Comparison of ENCODE assay signal across 10 mouse cellular contexts in genomic region chr17:48299203-48299602, GRCm38 (mm10). TPM values are rescaled to one million over a fixed set of nuclear protein-coding genes. Genes with fewer than 3 reads are reported as not detected.
A peak's percentile ranks its signal among the peaks of the same experiment; 100 is the strongest.
DNase-seq lines count a peak whose midpoint lies in the region; ATAC-seq and TF ChIP-seq lines count a peak whose summit lies in the region.
"Had no signal": no experiment of that assay in that cellular context is flagged by ENCODE, and none has a peak within 500 bp of the region (broad histone marks: within the 10 kb centered on the region; RNA-seq: fewer than 3 reads in every experiment).

Treml2 (plus strand) TSS chr17:48299498.

- no peaks in the 10 kb centered on the region for H3K9me3 ChIP-seq in forebrain, embryonic 10.5 days
- H3K9me3 ChIP-seq in forebrain, postnatal 0 days (ENCODE audit: low read length) = no peaks in the 10 kb centered on the region
- no peaks in the 10 kb centered on the region for H3K9me3 ChIP-seq in liver, embryonic 16.5 days (replicated peaks; ENCODE audit: control insufficient read depth, low read length)
- H3K9me3 ChIP-seq: midbrain, embryonic 12.5 days had no signal

- peak within 1 kb of the TSS; percentile 70 for H3K27ac ChIP-seq in forebrain, embryonic 10.5 days
- no peak within 1 kb of the TSS for H3K27ac ChIP-seq in forebrain, postnatal 0 days (ENCODE audit: low read depth, low read length)
- peak within 1 kb of the TSS; percentile 90 for H3K27ac ChIP-seq in liver, embryonic 16.5 days (ENCODE audit: low read length)
- H3K27ac ChIP-seq: midbrain, embryonic 12.5 days had no signal

- H3K4me2 ChIP-seq in forebrain, postnatal 0 days (ENCODE audit: low read depth) = no peak within 1 kb of the TSS
- H3K4me2 ChIP-seq in liver, embryonic 16.5 days (ENCODE audit: low read depth, low read length) = peak within 1 kb of the TSS; percentile 73
- H3K4me2 ChIP-seq: midbrain, embryonic 12.5 days had no signal

- H3K4me3 ChIP-seq in forebrain, embryonic 10.5 days = peak within 1 kb of the TSS; percentile 22; the same call in 1 of the 2 replicates
- H3K4me3 ChIP-seq in forebrain, postnatal 0 days (ENCODE audit: low read depth, low read length) = no peak within 1 kb of the TSS
- peak within 1 kb of the TSS; percentile 67 for H3K4me3 ChIP-seq in liver, embryonic 16.5 days (ENCODE audit: low read depth, low read length)
- H3K4me3 ChIP-seq: midbrain, embryonic 12.5 days had no signal

- no peaks in the 10 kb centered on the region for H3K36me3 ChIP-seq in forebrain, embryonic 10.5 days (replicated peaks)
- H3K36me3 ChIP-seq in forebrain, postnatal 0 days (ENCODE audit: insufficient read depth) = no peaks in the 10 kb centered on the region
- no peaks in the 10 kb centered on the region; the same call in 1 of the 2 replicates for H3K36me3 ChIP-seq in liver, embryonic 16.5 days (ENCODE audit: control insufficient read depth, insufficient read depth)
- H3K36me3 ChIP-seq: midbrain, embryonic 12.5 days had no signal

- 51% methylated on average over 3 of the region's 4 CpGs for WGBS in forebrain, embryonic 10.5 days
- WGBS in forebrain, postnatal 0 days = 36% methylated on average over 3 of the region's 4 CpGs
- 5% methylated on average over 3 of the region's 4 CpGs for WGBS in liver, embryonic 16.5 days (ENCODE audit: insufficient replicate concordance)

- H3K4me1 ChIP-seq in forebrain, embryonic 10.5 days = peaks cover 21% of the 10 kb centered on the region
- H3K4me1 ChIP-seq in forebrain, postnatal 0 days (ENCODE audit: insufficient read depth) = no peaks in the 10 kb centered on the region
- peaks cover 34% of the 10 kb centered on the region for H3K4me1 ChIP-seq in liver, embryonic 16.5 days (ENCODE audit: control insufficient read depth, low read depth, low read length)
- H3K4me1 ChIP-seq: midbrain, embryonic 12.5 days had no signal

- no peak for ATAC-seq in forebrain, postnatal 0 days
- ATAC-seq in liver, embryonic 16.5 days (ENCODE audit: low read depth) = peak; percentile 84

- no peak for DNase-seq in forebrain, embryonic 10.5 days (ENCODE audit: extremely low spot score, low spot score)
- DNase-seq in forebrain, postnatal 0 days = no peak
- peak; percentile 35 for DNase-seq in CD4-positive helper T cell, adult 2 months (ENCODE audit: low read depth, low spot score)
- DNase-seq in embryo, embryonic 9.5 days (ENCODE audit: extremely low spot score) = peak; percentile 8
- no peak for DNase-seq in layer of hippocampus, postnatal 36 days
- no peak for DNase-seq in left cerebral cortex, postnatal 14 days (ENCODE audit: low spot score in 2 of 2)
- no peak for DNase-seq in cerebellum, adult 11-12 months
- DNase-seq: cerebellum, adult 18-20 months had no signal

- TF ChIP-seq CTCF in forebrain, postnatal 0 days (IDR thresholded peaks at IDR 0.05; ENCODE audit: low read depth) = no peak

- no peaks in the 10 kb centered on the region for H3K27me3 ChIP-seq in forebrain, embryonic 10.5 days (ENCODE audit: poor library complexity, severe bottlenecking)
- no peaks in the 10 kb centered on the region for H3K27me3 ChIP-seq in forebrain, postnatal 0 days (ENCODE audit: insufficient read depth, low read length)
- H3K27me3 ChIP-seq in liver, embryonic 16.5 days (ENCODE audit: control insufficient read depth, insufficient read depth, low read depth, low read length) = no peaks in the 10 kb centered on the region
- H3K27me3 ChIP-seq: midbrain, embryonic 12.5 days had no signal

- H3K9ac ChIP-seq in forebrain, postnatal 0 days = no peak within 1 kb of the TSS
- H3K9ac ChIP-seq in liver, embryonic 16.5 days (ENCODE audit: low read depth, low read length) = peak within 1 kb of the TSS; percentile 70
- H3K9ac ChIP-seq: midbrain, embryonic 12.5 days had no signal

- intact Hi-C loops in left cerebral cortex, postnatal 14 days (cut with DNase I) = no loop called here

RNA-seq across cellular contexts. Expression of gene Treml2, which starts in this region (rescaled TPM):
- 0.42 and 0.57 TPM in 2 replicates for polyA plus RNA-seq in forebrain, embryonic 10.5 days (2016; fragmentation: Nextera tagmentation; extraction: Ambion mirVana)
- 0.23 and 0.43 TPM in 2 replicates for total RNA-seq in forebrain, postnatal 0 days (2014; rRNA removed)
- 0.07 TPM in 1 of 2 replicates, not detected in the other for polyA plus RNA-seq in forebrain, postnatal 0 days (2015; fragmentation: Nextera tagmentation; extraction: Ambion mirVana)
- polyA plus RNA-seq in liver, embryonic 16.5 days (2015; fragmentation: Nextera tagmentation; extraction: Ambion mirVana) = 3.4 and 3.5 TPM in 2 replicates
- total RNA-seq in layer of hippocampus, postnatal 36 days (2021) = under 1 TPM; 0.28 to 0.30 TPM
- under 1 TPM; 0.46 to 0.47 TPM for total RNA-seq in left cerebral cortex, postnatal 14 days (2021)

Comparison
In these comparisons a context has a peak if more than half of its experiments do, and no peak if none do; other contexts are left out.
1. DNase-seq: peak in CD4-positive helper T cell, adult 2 months (single experiment) and embryo, embryonic 9.5 days (single experiment); none in forebrain, embryonic 10.5 days (single experiment), forebrain, postnatal 0 days (single experiment), layer of hippocampus, postnatal 36 days (0 of 2), left cerebral cortex, postnatal 14 days (0 of 2) and cerebellum, adult 11-12 months (single experiment).